Mouse (Mus musculus): ENCODE measurements around the gene Dgkb. TPM values are rescaled to one million over a fixed set of nuclear protein-coding genes. Genes with fewer than 3 reads are reported as not detected.

The Dgkb gene
- polyA plus RNA-seq, 1 experiment: 0.07 TPM

- H3K27me3 ChIP-seq (ENCODE audit: control insufficient read depth, insufficient read depth, low read length): no peaks in the 10 kb centered on the region
- no peaks in the 10 kb centered on the region for H3K4me1 ChIP-seq (ENCODE audit: control insufficient read depth, insufficient read depth, low read length)
- H3K36me3 ChIP-seq (ENCODE audit: control insufficient read depth, insufficient read depth, low read length): no peaks in the 10 kb centered on the region
- no peak overlapping the region for H3K4me3 ChIP-seq (ENCODE audit: control insufficient read depth, low read depth, low read length)
- H3K27ac ChIP-seq (ENCODE audit: control insufficient read depth, insufficient read depth, low read depth, low read length): no peak overlapping the region
- no peak for TF ChIP-seq POLR2A (IDR thresholded peaks at IDR 0.05; ENCODE audit: control insufficient read depth, low read depth, low read length)
- no peak for TF ChIP-seq CTCF (IDR thresholded peaks at IDR 0.05; ENCODE audit: control insufficient read depth, insufficient read depth, insufficient replicate concordance, low read depth, low read length)
Measured at GRCm38 (mm10) chr12:38497229-38497628, 679.7 kb downstream of the Dgkb start.

- no peaks in the 10 kb centered on the region for H3K27me3 ChIP-seq (ENCODE audit: control insufficient read depth, insufficient read depth, low read length)
- no peak overlapping the region for H3K4me3 ChIP-seq (ENCODE audit: control insufficient read depth, low read depth, low read length)
- no peaks in the 10 kb centered on the region for H3K4me1 ChIP-seq (ENCODE audit: control insufficient read depth, insufficient read depth, low read length)
- no peak overlapping the region for H3K27ac ChIP-seq (ENCODE audit: control insufficient read depth, insufficient read depth, low read depth, low read length)
- TF ChIP-seq POLR2A (IDR thresholded peaks at IDR 0.05; ENCODE audit: control insufficient read depth, low read depth, low read length) (no peak), CTCF (IDR thresholded peaks at IDR 0.05; ENCODE audit: control insufficient read depth, insufficient read depth, insufficient replicate concordance, low read depth, low read length) (no peak)
- H3K36me3 ChIP-seq (ENCODE audit: control insufficient read depth, insufficient read depth, low read length): no peaks in the 10 kb centered on the region
Measured at GRCm38 (mm10) chr12:38500931-38501330, 683.4 kb downstream of the Dgkb start.

GRCm38 (mm10) chr12:38508195-38508594 lies 690.7 kb downstream of the Dgkb start:
- no peaks in the 10 kb centered on the region for H3K27me3 ChIP-seq (ENCODE audit: control insufficient read depth, insufficient read depth, low read length)
- H3K4me3 ChIP-seq (ENCODE audit: control insufficient read depth, low read depth, low read length): no peak overlapping the region
- no peaks in the 10 kb centered on the region for H3K4me1 ChIP-seq (ENCODE audit: control insufficient read depth, insufficient read depth, low read length)
- no peak for TF ChIP-seq POLR2A (IDR thresholded peaks at IDR 0.05; ENCODE audit: control insufficient read depth, low read depth, low read length)
- TF ChIP-seq CTCF (IDR thresholded peaks at IDR 0.05; ENCODE audit: control insufficient read depth, insufficient read depth, insufficient replicate concordance, low read depth, low read length): no peak
- H3K27ac ChIP-seq (ENCODE audit: control insufficient read depth, insufficient read depth, low read depth, low read length): no peak overlapping the region
- no peaks in the 10 kb centered on the region for H3K36me3 ChIP-seq (ENCODE audit: control insufficient read depth, insufficient read depth, low read length)

GRCm38 (mm10) chr12:38545431-38545830 lies 727.9 kb downstream of the Dgkb start:
- H3K36me3 ChIP-seq (ENCODE audit: control insufficient read depth, insufficient read depth, low read length): no peaks in the 10 kb centered on the region
- no peaks in the 10 kb centered on the region for H3K4me1 ChIP-seq (ENCODE audit: control insufficient read depth, insufficient read depth, low read length)
- H3K27ac ChIP-seq (ENCODE audit: control insufficient read depth, insufficient read depth, low read depth, low read length): no peak overlapping the region
- no peaks in the 10 kb centered on the region for H3K27me3 ChIP-seq (ENCODE audit: control insufficient read depth, insufficient read depth, low read length)
- no peak for TF ChIP-seq POLR2A (IDR thresholded peaks at IDR 0.05; ENCODE audit: control insufficient read depth, low read depth, low read length)
- TF ChIP-seq CTCF (IDR thresholded peaks at IDR 0.05; ENCODE audit: control insufficient read depth, insufficient read depth, insufficient replicate concordance, low read depth, low read length): no peak
- no peak overlapping the region for H3K4me3 ChIP-seq (ENCODE audit: control insufficient read depth, low read depth, low read length)

GRCm38 (mm10) chr12:38577141-38577540 lies 759.6 kb downstream of the Dgkb start:
- H3K27ac ChIP-seq (ENCODE audit: control insufficient read depth, insufficient read depth, low read depth, low read length): no peak overlapping the region
- no peaks in the 10 kb centered on the region for H3K36me3 ChIP-seq (ENCODE audit: control insufficient read depth, insufficient read depth, low read length)
- no peaks in the 10 kb centered on the region for H3K4me1 ChIP-seq (ENCODE audit: control insufficient read depth, insufficient read depth, low read length)
- no peak overlapping the region for H3K4me3 ChIP-seq (ENCODE audit: control insufficient read depth, low read depth, low read length)
- no peaks in the 10 kb centered on the region for H3K27me3 ChIP-seq (ENCODE audit: control insufficient read depth, insufficient read depth, low read length)
- TF ChIP-seq CTCF (IDR thresholded peaks at IDR 0.05; ENCODE audit: control insufficient read depth, insufficient read depth, insufficient replicate concordance, low read depth, low read length) (no peak), POLR2A (IDR thresholded peaks at IDR 0.05; ENCODE audit: control insufficient read depth, low read depth, low read length) (no peak)

- Histone ChIP-seq H3K36me3 (ENCODE audit: control insufficient read depth, insufficient read depth, low read length) (no peaks in the 10 kb centered on the region), H3K27me3 (ENCODE audit: control insufficient read depth, insufficient read depth, low read length) (no peaks in the 10 kb centered on the region), H3K27ac (ENCODE audit: control insufficient read depth, insufficient read depth, low read depth, low read length) (no peak overlapping the region), H3K4me3 (ENCODE audit: control insufficient read depth, low read depth, low read length) (no peak overlapping the region), H3K4me1 (ENCODE audit: control insufficient read depth, insufficient read depth, low read length) (no peaks in the 10 kb centered on the region)
- TF ChIP-seq CTCF (IDR thresholded peaks at IDR 0.05; ENCODE audit: control insufficient read depth, insufficient read depth, insufficient replicate concordance, low read depth, low read length) (no peak), POLR2A (IDR thresholded peaks at IDR 0.05; ENCODE audit: control insufficient read depth, low read depth, low read length) (no peak)
Measured at GRCm38 (mm10) chr12:38579191-38579817, 761.8 kb downstream of the Dgkb start.

GRCm38 (mm10) chr12:38586368-38586865 lies 768.9 kb downstream of the Dgkb start:
- TF ChIP-seq POLR2A (IDR thresholded peaks at IDR 0.05; ENCODE audit: control insufficient read depth, low read depth, low read length): no peak
- TF ChIP-seq CTCF (IDR thresholded peaks at IDR 0.05; ENCODE audit: control insufficient read depth, insufficient read depth, insufficient replicate concordance, low read depth, low read length): no peak
- H3K4me1 ChIP-seq (ENCODE audit: control insufficient read depth, insufficient read depth, low read length): no peaks in the 10 kb centered on the region
- no peaks in the 10 kb centered on the region for H3K27me3 ChIP-seq (ENCODE audit: control insufficient read depth, insufficient read depth, low read length)
- no peak overlapping the region for H3K27ac ChIP-seq (ENCODE audit: control insufficient read depth, insufficient read depth, low read depth, low read length)
- H3K4me3 ChIP-seq (ENCODE audit: control insufficient read depth, low read depth, low read length): no peak overlapping the region
- H3K36me3 ChIP-seq (ENCODE audit: control insufficient read depth, insufficient read depth, low read length): no peaks in the 10 kb centered on the region

Measured in testis, adult 2 months (tissue).